Mouse (Mus musculus): Measurements from ENCODE around the gene Lpo.

DNA sequence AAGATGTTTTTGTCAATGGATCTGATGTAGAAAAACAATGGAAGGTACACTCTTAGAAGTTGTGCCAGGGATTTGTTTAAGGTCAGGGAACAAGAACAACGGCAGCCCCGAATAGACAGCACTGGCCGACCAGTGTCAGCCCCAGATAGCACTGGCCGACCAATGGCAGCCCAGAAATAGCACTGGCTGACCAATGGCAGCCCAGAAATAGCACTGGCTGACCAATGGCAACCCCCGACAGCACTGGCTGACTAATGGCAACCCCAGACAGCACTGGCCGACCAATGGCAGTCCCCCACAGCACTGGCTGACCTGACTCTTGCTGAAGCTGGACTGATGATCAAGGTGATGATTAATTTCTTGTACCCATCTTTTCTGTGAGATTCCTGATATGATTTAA is 19.8 kb upstream of the Lpo start:
- TF ChIP-seq CTCF (conservative IDR thresholded peaks at IDR 0.05; ENCODE audit: insufficient read depth, insufficient read length, low read depth, low read length), result no peak
- TF ChIP-seq POLR2A (IDR thresholded peaks at IDR 0.05; ENCODE audit: low read depth, low read length), result no peak
